Mouse (Mus musculus) heart, embryonic 10.5 days (tissue): ENCODE data around the gene Lama1. TPM values are rescaled to one million over a fixed set of nuclear protein-coding genes. Genes with fewer than 3 reads are reported as not detected.

Source experiments
- DNase-seq: peaks from one replicate; pipeline ENCODE4 v3.0.0-alpha.2; 2017; ENCODE audit warnings: low spot score
- H3K27ac ChIP-seq: fragments of 300-500 bp; sonication (generic); 2 replicates; pipeline ENCODE4 v1.5.1; 2016; ENCODE audit warnings: mild to moderate bottlenecking
- H3K27me3 ChIP-seq: fragments of 300-500 bp; sonication (generic); 2 replicates; pipeline ENCODE4 v1.6.1; 2016; ENCODE audit warnings: mild to moderate bottlenecking; ENCODE audit not compliant: poor library complexity, insufficient read depth, severe bottlenecking
- H3K36me3 ChIP-seq: fragments of 300-500 bp; sonication (generic); 2 replicates; pipeline ENCODE4 v1.6.1; 2016; ENCODE audit warnings: mild to moderate bottlenecking, moderate library complexity
- H3K4me1 ChIP-seq: fragments of 300-500 bp; sonication (generic); 2 replicates; pipeline ENCODE4 v1.6.1; 2016; ENCODE audit warnings: mild to moderate bottlenecking
- H3K4me3 ChIP-seq: fragments of 300-500 bp; sonication (generic); 2 replicates; pipeline ENCODE4 v1.5.1; 2016; ENCODE audit warnings: mild to moderate bottlenecking, moderate library complexity
- H3K9me3 ChIP-seq: fragments of 300-500 bp; sonication (generic); 2 replicates; pipeline ENCODE4 v1.6.1; 2016; ENCODE audit warnings: mild to moderate bottlenecking, moderate library complexity
- WGBS: fragments of 180-500 bp; shearing (Covaris S2); methylation state at CpG from one replicate; pipeline ENCODE4 v1.1.7; 2016; 5-methylcytosine and 5-hydroxymethylcytosine counted together
- polyA plus RNA-seq: library from polyadenylated mRNA; unstranded; fragments of >200 nt; fragmentation: Nextera tagmentation; extraction: Ambion mirVana; gene quantifications from 2 replicates; pipeline ENCODE4 v1.2.1, GENCODE M21; 2016

Lama1 gene
- 4.1 and 7.0 TPM in 2 replicates for polyA plus RNA-seq

GRCm38 (mm10) chr17:67696694-67697386, at the start of gene Lama1:
TSS of gene Lama1 (plus strand) at chr17:67697259.
- Histone ChIP-seq H3K27ac (peak within 1 kb of the TSS; percentile 87), H3K4me3 (peak within 1 kb of the TSS; percentile 87)

GRCm38 (mm10) chr17:67651506-67651905, 45.6 kb upstream of the Lama1 start:
- DNase-seq: no peak
- H3K36me3 ChIP-seq: no peaks in the 10 kb centered on the region
- 22% methylated on average over 4 of the region's 4 CpGs for WGBS
- H3K4me1 ChIP-seq: no peaks in the 10 kb centered on the region
- H3K27me3 ChIP-seq: no peaks in the 10 kb centered on the region; the same call in 1 of the 2 replicates
- H3K27ac ChIP-seq: no peak overlapping the region
- no peaks in the 10 kb centered on the region for H3K9me3 ChIP-seq
- no peak overlapping the region for H3K4me3 ChIP-seq

More at GRCm38 (mm10) chr17:67696694-67697386, at the start of gene Lama1:
- DNase-seq: peak; percentile 95
- Histone ChIP-seq H3K27me3 (no peaks in the 10 kb centered on the region), H3K9me3 (no peaks in the 10 kb centered on the region), H3K4me1 (peaks cover 26% of the 10 kb centered on the region), H3K36me3 (no peaks in the 10 kb centered on the region)
- WGBS: 2% methylated on average over 32 of the region's 32 CpGs

DNA sequence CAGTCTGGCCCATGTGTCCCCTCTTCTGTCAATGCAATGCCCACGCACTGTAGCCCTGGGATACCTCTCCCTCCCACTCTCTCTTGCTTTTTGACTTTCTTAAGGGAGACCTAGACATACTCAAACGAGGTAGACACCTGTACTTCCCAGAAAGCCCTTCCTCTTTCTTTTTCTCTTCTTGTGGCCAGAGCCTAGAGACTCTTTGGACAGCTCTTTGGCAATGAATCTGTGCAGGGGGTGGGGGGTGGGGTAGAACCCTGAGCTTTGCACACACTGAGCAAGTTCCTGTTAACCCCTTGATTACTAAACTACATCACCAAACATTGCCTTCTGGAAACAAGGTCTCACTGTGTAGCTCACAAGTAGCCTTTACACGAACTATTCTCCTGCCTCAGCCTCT, 32.8 kb upstream of the Lama1 start:
- no peak overlapping the region for H3K27ac ChIP-seq
- peaks cover 10% of the 10 kb centered on the region for H3K4me1 ChIP-seq
- WGBS: 71% methylated on average over 3 of the region's 3 CpGs
- H3K9me3 ChIP-seq: no peaks in the 10 kb centered on the region
- no peak overlapping the region for H3K4me3 ChIP-seq
- H3K36me3 ChIP-seq: no peaks in the 10 kb centered on the region
- DNase-seq: no peak
- H3K27me3 ChIP-seq: no peaks in the 10 kb centered on the region

DNA sequence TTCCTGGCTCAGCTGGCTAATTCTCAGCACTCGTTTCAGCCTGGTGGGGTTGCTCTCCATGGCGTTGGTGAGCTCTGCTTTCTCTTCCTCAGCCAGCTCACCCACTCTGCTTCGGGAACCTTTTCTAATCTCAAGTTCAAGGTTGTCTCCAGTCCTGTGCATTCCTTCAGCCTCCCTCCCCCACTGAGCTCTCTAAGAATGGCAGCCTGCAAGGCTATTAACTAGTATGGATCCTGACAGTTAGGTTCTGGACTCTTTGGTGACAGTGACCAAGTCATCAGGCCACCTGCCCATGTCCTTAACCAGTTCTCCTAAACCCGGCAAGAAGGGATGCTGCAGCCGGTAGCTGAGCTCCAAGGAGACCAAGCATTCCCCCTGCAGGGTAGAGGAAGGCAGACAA, 30.1 kb upstream of the Lama1 start:
- Histone ChIP-seq H3K4me1 (peaks cover 10% of the 10 kb centered on the region), H3K36me3 (no peaks in the 10 kb centered on the region), H3K4me3 (no peak overlapping the region), H3K27ac (no peak overlapping the region), H3K27me3 (no peaks in the 10 kb centered on the region), H3K9me3 (no peaks in the 10 kb centered on the region)
- 31% methylated on average over 5 of the region's 5 CpGs for WGBS
- no peak for DNase-seq

GRCm38 (mm10) chr17:67667981-67668380, 29.1 kb upstream of the Lama1 start:
- H3K9me3 ChIP-seq: no peaks in the 10 kb centered on the region
- WGBS: 17% methylated on average over 3 of the region's 3 CpGs
- no peak overlapping the region for H3K4me3 ChIP-seq
- H3K27me3 ChIP-seq: no peaks in the 10 kb centered on the region
- peaks cover 10% of the 10 kb centered on the region for H3K4me1 ChIP-seq
- no peak overlapping the region for H3K27ac ChIP-seq
- no peak for DNase-seq
- no peaks in the 10 kb centered on the region for H3K36me3 ChIP-seq

GRCm38 (mm10) chr17:67678576-67678975, 18.5 kb upstream of the Lama1 start:
- Histone ChIP-seq H3K36me3 (no peaks in the 10 kb centered on the region), H3K27ac (no peak overlapping the region), H3K4me3 (no peak overlapping the region), H3K27me3 (no peaks in the 10 kb centered on the region), H3K9me3 (no peaks in the 10 kb centered on the region), H3K4me1 (0 out of 2 replicates have a peak, but pooled peaks cover 3% of the 10 kb centered on the region)
- 71% methylated on average over 1 of the region's 1 CpGs for WGBS
- no peak for DNase-seq

DNA sequence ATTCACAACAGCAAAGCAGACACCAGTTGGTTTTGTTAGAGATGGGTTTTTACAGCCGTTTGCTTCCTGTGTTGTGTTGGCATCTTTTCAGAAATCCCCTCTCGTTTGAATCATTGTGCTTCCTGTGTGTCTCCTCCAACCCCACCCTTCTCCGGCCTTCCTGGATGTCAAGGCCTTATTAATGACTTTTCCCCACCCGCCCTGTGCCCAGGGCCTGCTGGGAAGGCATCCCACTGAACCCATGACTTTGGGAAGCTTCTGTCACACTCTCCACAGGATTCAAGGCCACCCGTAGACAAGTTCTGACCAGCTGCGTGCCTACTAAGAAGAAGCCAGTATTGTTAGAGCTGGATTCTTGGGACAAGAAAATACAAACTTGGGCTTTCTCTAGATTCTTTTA, 16.0 kb upstream of the Lama1 start:
- peaks cover 13% of the 10 kb centered on the region for H3K4me1 ChIP-seq
- H3K9me3 ChIP-seq: no peaks in the 10 kb centered on the region
- H3K4me3 ChIP-seq: no peak overlapping the region
- no peak overlapping the region for H3K27ac ChIP-seq
- H3K27me3 ChIP-seq: no peaks in the 10 kb centered on the region
- WGBS: 68% methylated on average over 6 of the region's 6 CpGs
- no peak for DNase-seq
- no peaks in the 10 kb centered on the region for H3K36me3 ChIP-seq

DNA sequence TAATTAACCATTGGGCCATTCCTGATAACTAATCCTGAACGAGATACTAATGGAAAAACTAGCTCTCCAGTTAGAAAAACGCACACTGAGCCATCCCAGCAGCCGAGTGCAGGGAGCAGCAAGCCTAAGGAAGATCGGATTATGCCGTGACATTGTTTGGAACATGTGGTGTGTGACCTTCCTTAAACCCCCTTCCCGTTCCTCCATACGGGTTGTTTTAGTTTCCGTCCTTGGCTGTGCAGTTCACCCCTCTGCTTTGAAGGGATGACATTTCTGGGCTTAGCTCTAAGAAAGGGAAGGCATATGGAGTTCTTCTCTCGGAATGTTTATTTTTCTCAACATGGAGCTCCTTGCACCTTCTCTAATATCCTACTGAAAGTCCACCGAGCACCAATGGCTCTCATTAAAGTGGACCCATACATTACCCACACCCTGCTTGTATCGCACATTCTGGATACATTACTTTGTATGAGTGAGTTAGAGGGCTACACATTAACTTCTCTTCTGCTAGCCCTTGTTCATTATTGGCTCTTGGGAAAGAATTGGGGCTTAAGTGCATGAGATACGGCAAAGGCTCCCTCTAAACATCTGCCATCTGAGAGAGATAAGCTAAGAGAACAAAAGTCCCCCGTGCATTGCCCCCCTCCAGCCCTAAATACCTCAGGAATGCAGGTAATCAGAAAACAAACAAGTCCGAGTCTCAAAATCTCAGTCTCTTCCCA, 11.9 kb upstream of the Lama1 start:
- H3K27ac ChIP-seq: no peak overlapping the region
- WGBS: 41% methylated on average over 14 of the region's 14 CpGs
- DNase-seq: no peak

DNA sequence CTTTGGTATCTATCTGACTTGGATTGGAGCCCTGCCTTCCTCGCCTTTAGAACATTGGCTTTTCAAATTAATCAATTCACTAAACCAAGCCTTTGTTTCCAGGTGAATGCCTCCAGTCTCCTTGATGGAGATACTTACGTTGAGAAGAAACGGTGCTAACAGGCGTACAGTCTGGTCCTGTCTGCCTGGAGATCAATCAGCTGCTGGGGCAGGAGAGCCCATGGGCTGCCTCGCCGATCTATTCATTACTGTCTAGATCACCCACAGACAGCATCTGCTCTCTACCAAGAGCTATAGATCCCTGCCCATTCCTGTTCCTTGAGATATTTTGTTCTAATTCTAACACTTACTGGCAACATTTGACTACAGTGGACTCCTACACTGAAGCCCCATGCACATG, 9.6 kb upstream of the Lama1 start:
- Histone ChIP-seq H3K9me3 (no peaks in the 10 kb centered on the region), H3K4me1 (peaks cover 19% of the 10 kb centered on the region), H3K36me3 (no peaks in the 10 kb centered on the region), H3K27me3 (no peaks in the 10 kb centered on the region), H3K27ac (no peak overlapping the region), H3K4me3 (no peak overlapping the region)
- WGBS: 73% methylated on average over 6 of the region's 6 CpGs
- no peak for DNase-seq

More for the DNA sequence above, 11.9 kb upstream of the Lama1 start:
- no peak overlapping the region for H3K4me3 ChIP-seq
- no peaks in the 10 kb centered on the region for H3K9me3 ChIP-seq
- H3K36me3 ChIP-seq: no peaks in the 10 kb centered on the region
- peaks cover 13% of the 10 kb centered on the region for H3K4me1 ChIP-seq
- H3K27me3 ChIP-seq: no peaks in the 10 kb centered on the region

GRCm38 (mm10) chr17:67690689-67691088, 6.4 kb upstream of the Lama1 start:
- Histone ChIP-seq H3K27me3 (no peaks in the 10 kb centered on the region), H3K27ac (no peak overlapping the region), H3K9me3 (no peaks in the 10 kb centered on the region), H3K36me3 (no peaks in the 10 kb centered on the region), H3K4me1 (peaks cover 6% of the 10 kb centered on the region; the same call in 1 of the 2 replicates), H3K4me3 (no peak overlapping the region)
- WGBS: 58% methylated on average over 4 of the region's 4 CpGs
- no peak for DNase-seq

DNA sequence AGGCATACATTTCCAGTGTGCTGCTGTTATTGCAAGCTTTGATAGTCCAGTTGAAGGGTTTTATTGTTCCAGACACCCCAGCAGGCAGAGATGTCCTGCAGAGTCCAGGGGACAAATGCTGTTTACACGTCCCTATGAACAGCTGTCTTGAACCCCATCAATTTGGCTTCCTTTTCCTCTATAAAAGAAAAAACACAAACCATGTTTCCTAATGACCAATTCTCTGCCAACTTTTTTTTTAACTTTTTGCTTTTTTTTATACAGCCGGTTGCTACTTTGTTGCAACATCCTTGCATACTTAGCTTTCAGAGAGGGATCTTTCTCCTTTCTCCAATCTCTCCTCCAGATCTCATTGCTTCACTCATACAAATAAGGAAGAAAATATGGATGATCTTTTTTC, 4.4 kb upstream of the Lama1 start:
- Histone ChIP-seq H3K4me3 (no peak overlapping the region), H3K36me3 (no peaks in the 10 kb centered on the region), H3K27me3 (no peaks in the 10 kb centered on the region), H3K27ac (no peak overlapping the region), H3K9me3 (no peaks in the 10 kb centered on the region), H3K4me1 (peaks cover 15% of the 10 kb centered on the region)
- 77% methylated on average over 2 of the region's 2 CpGs for WGBS
- no peak for DNase-seq

DNA sequence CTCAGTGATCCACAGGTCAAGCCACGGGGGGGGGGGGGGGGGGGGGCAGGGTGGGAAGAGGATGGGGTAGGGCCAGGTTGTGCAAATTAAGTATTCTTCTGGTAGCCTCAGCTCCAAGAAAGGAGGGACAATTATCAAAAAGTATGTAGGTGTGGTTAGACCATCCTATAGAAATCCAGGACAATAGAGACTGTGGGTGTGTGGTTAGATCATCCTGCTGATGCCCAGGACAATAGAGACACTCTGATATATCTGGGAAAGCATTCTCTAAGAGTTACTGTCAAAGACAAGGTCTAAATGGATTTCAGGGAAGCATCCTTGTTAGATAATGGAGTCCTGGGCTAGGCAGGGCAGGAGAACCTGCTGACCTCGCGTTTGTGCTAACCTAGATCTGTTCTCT, 3.2 kb upstream of the Lama1 start:
- DNase-seq: no peak

DNA sequence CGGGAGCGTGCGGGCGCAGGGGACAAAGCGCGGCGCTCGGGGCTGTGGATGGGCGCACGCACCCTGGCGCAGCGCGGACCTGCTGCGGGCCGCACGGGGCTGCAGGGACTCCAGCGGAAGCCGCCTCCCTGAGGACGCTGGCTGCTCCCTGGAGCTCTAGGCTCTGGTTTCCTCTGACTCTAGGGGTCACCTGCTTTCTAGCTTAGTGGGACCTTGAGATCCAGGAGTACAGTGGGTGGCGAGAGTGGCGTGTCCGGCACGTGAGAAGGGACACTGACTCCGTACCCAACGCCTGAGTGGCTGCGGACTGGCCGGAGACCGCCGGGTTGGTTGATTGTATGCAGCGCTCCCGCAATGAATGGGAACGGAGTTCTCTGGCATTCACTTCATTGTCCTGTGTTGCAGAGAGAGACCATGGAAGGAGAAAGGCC, 417 bp downstream of the Lama1 start:
- DNase-seq: no peak
- H3K27me3 ChIP-seq: no peaks in the 10 kb centered on the region
- H3K4me3 ChIP-seq: peak overlapping the region; percentile 87
- no peaks in the 10 kb centered on the region for H3K36me3 ChIP-seq
- no peaks in the 10 kb centered on the region for H3K9me3 ChIP-seq
- peaks cover 27% of the 10 kb centered on the region for H3K4me1 ChIP-seq
- H3K27ac ChIP-seq: peak overlapping the region; percentile 87
- WGBS: under 1% methylated on average over 32 of the region's 32 CpGs

More for the DNA sequence above, 3.2 kb upstream of the Lama1 start:
- Histone ChIP-seq H3K4me3 (no peak overlapping the region), H3K4me1 (peaks cover 26% of the 10 kb centered on the region), H3K27ac (no peak overlapping the region), H3K9me3 (no peaks in the 10 kb centered on the region), H3K27me3 (no peaks in the 10 kb centered on the region), H3K36me3 (no peaks in the 10 kb centered on the region)
- 51% methylated on average over 3 of the region's 3 CpGs for WGBS
